Mouse (Mus musculus): Measurements from ENCODE around the gene Gm20388. TPM values are rescaled to one million over a fixed set of nuclear protein-coding genes. Genes with fewer than 3 reads are reported as not detected.
A peak's percentile ranks its signal among the peaks of the same experiment; 100 is the strongest.

Gm20388 gene
- polyA plus RNA-seq, 1 experiment from 2014 or later, result 3.6 TPM

DNA sequence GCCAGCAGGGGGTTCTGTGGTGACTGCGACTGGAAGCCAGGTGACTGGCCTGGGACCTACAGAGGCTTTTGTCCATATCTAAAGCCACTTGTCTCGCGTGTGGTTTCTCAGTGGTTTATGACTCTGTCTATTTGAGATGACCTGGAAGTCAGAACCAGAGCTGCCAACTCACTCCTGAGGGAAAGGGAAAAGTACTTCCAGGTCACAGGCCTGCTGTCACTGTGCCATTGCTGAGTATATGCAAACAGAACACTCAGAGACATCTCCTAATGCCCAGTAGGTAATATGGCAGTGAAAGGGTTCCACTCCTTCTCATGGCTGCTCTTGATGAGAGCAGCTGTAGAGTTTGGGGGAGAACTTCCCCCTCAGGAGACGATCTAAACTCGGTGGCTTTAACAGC, 2088.6 kb downstream of the Gm20388 start:
- no peak for DNase-seq (ENCODE audit: low spot score)
- Histone ChIP-seq H3K36me3 (replicated peaks) (peaks cover 99% of the 10 kb centered on the region), H3K27me3 (replicated peaks; ENCODE audit: low read depth, poor library complexity, severe bottlenecking) (no peaks in the 10 kb centered on the region), H3K9me3 (no peaks in the 10 kb centered on the region), H3K27ac (replicated peaks) (no peak overlapping the region), H3K4me3 (no peak overlapping the region), H3K4me1 (no peaks in the 10 kb centered on the region)
- 91% methylated on average over 5 of the region's 5 CpGs for WGBS

GRCm38 (mm10) chr8:122001339-122002115, 2090.9 kb downstream of the Gm20388 start:
- Histone ChIP-seq H3K4me1 (no peaks in the 10 kb centered on the region), H3K4me3 (no peak overlapping the region), H3K9me3 (no peaks in the 10 kb centered on the region), H3K36me3 (replicated peaks) (peaks cover 90% of the 10 kb centered on the region), H3K27ac (replicated peaks) (no peak overlapping the region), H3K27me3 (replicated peaks; ENCODE audit: low read depth, poor library complexity, severe bottlenecking) (no peaks in the 10 kb centered on the region)
- WGBS, result 91% methylated on average over 15 of the region's 15 CpGs
- DNase-seq (ENCODE audit: low spot score), result no peak

- WGBS, result 86% methylated on average over 8 of the region's 8 CpGs
- Histone ChIP-seq H3K36me3 (replicated peaks) (peaks cover 90% of the 10 kb centered on the region), H3K27me3 (replicated peaks; ENCODE audit: low read depth, poor library complexity, severe bottlenecking) (no peaks in the 10 kb centered on the region)
Observed at GRCm38 (mm10) chr8:122003646-122004045, 2093.0 kb downstream of the Gm20388 start.

GRCm38 (mm10) chr8:122004131-122004530, 2093.5 kb downstream of the Gm20388 start:
- Histone ChIP-seq H3K4me1 (no peaks in the 10 kb centered on the region), H3K27ac (replicated peaks) (no peak overlapping the region), H3K27me3 (replicated peaks; ENCODE audit: low read depth, poor library complexity, severe bottlenecking) (no peaks in the 10 kb centered on the region), H3K36me3 (replicated peaks) (peaks cover 90% of the 10 kb centered on the region), H3K4me3 (no peak overlapping the region), H3K9me3 (no peaks in the 10 kb centered on the region)
- DNase-seq (ENCODE audit: low spot score), result no peak
- WGBS, result 90% methylated on average over 5 of the region's 5 CpGs

More at GRCm38 (mm10) chr8:122003646-122004045, 2093.0 kb downstream of the Gm20388 start:
- Histone ChIP-seq H3K9me3 (no peaks in the 10 kb centered on the region), H3K4me3 (no peak overlapping the region), H3K27ac (replicated peaks) (no peak overlapping the region), H3K4me1 (no peaks in the 10 kb centered on the region)
- DNase-seq (ENCODE audit: low spot score), result no peak

DNA sequence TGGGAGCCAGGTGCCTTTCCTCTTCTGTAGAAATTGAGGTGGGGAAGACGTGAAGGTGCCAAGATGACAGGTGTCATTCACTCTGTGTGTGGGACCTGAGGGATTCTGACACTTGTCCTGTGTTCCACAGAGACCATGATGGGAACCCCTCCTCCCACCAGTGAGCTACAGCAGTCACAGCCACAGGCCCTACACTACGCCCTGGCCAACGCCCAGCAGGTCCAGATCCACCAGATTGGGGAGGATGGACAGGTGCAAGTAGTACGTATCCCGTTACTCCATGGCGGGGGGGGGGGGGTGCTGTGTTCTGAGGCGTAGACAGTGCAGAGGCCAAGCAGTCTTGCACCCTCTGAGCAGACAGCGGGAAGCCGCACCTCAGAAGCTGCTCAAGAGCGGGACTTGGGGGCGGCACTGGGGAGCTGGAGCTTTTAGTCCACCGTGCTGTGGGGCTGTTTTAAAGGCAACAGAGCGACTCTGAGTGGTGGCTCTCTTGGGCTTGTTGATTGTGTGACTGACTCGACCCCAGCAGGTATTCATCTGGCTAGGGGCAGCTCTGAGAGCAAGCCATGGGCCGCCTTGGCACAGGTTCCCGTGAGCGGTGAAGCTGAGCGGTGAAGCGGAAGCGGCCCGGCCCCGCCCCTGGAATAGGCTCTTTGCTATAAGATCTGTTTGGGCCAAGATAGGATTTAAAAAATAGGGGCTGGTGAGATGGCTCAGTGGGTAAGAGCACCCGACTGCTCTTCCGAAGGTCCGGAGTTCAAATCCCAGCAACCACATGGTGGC, 2095.0 kb downstream of the Gm20388 start:
- Histone ChIP-seq H3K36me3 (replicated peaks) (peaks cover 88% of the 10 kb centered on the region), H3K4me1 (no peaks in the 10 kb centered on the region)
- 89% methylated on average over 25 of the region's 25 CpGs for WGBS

DNA sequence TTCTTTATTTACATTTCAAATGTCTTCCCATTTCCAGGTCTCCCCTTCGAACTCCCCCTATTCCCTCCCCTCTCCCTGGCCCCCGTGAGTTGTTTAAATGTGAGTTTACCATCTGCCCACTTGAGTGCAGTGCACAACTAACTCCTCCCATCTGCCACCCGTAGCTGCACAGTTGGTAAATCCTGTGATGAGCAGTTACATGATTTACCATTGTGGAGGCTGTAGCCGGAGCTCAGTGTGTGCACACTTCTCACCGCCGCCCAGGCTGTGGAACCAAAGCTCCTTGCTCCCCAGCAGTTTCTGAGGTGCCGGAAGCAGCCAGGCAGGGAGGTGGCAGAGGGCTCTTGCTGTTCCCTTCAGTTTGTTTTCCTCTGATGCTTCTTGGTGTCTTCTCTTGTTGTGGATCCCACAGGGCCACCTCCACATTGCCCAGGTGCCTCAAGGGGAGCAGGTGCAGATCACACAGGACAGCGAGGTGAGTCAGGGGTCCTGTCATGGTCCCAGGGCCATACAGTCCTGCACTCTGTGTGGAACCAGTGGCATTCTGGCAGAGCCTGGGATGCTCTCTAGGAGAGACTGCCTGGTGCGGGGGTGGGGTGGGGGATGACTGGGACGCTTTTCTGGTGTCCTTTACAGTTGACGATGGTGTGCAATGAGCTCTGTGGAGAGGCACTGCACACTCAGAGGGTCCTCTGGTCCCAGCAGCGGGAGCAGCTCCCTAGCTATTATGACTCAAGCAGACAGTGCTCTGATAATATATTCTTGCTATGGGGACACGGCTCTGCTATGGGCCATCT, 2096.2 kb downstream of the Gm20388 start:
- Histone ChIP-seq H3K9me3 (no peaks in the 10 kb centered on the region), H3K36me3 (replicated peaks) (peaks cover 88% of the 10 kb centered on the region), H3K4me1 (no peaks in the 10 kb centered on the region), H3K27me3 (replicated peaks; ENCODE audit: low read depth, poor library complexity, severe bottlenecking) (no peaks in the 10 kb centered on the region), H3K4me3 (no peak overlapping the region), H3K27ac (replicated peaks) (no peak overlapping the region)
- DNase-seq (ENCODE audit: low spot score), result no peak
- WGBS, result 90% methylated on average over 13 of the region's 13 CpGs

More for the DNA sequence above, 2095.0 kb downstream of the Gm20388 start:
- Histone ChIP-seq H3K27ac (replicated peaks) (no peak overlapping the region), H3K27me3 (replicated peaks; ENCODE audit: low read depth, poor library complexity, severe bottlenecking) (no peaks in the 10 kb centered on the region), H3K4me3 (no peak overlapping the region), H3K9me3 (no peaks in the 10 kb centered on the region)
- DNase-seq (ENCODE audit: low spot score), result no peak

DNA sequence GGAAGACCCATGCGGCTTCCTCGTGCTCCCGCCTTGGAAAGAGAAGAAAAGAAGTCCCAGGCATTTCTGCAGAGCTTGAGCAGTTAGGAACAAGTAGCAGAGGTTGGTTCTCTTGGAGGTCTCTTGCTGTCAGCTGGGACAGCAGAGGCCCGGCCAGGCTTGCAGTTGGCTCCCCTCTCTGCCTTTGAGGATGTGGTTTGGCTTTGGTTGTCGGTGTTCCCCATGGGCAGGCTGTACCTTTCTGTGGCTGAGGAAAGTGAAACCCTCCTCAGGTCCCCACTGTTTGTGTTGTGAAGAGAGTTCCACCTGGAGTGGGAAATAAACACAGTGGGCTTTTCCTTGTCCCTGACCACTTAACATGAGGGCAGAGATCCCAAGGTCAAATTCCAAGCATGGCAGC, 2097.8 kb downstream of the Gm20388 start:
- Histone ChIP-seq H3K27me3 (replicated peaks; ENCODE audit: low read depth, poor library complexity, severe bottlenecking) (no peaks in the 10 kb centered on the region), H3K4me1 (peaks cover 4% of the 10 kb centered on the region; the same call in 1 of the 2 replicates), H3K9me3 (no peaks in the 10 kb centered on the region), H3K36me3 (replicated peaks) (peaks cover 88% of the 10 kb centered on the region), H3K4me3 (no peak overlapping the region), H3K27ac (replicated peaks) (no peak overlapping the region)
- DNase-seq (ENCODE audit: low spot score), result no peak
- WGBS, result 84% methylated on average over 5 of the region's 5 CpGs

DNA sequence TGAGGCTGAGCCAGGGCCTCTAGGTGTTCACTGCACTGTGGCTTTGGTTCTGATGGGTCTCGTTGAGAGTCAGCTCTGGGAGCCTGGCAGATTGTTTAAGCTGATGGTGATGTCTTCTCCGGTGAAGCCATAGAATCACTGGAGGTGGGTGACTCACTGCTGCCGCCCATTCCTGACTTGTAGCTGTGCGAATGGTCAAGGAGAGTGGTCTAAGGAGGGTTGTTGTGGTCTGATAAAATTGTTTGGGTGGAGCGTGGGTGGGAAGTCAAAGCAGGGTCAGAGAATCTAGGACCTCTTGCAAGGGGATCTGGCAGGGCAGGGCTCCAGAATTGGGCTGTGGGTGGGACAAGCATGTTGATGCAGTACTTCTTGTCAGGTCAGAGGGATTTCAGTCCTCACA, 2100.0 kb downstream of the Gm20388 start:
- H3K36me3 ChIP-seq (replicated peaks), result peaks cover 90% of the 10 kb centered on the region
- H3K27me3 ChIP-seq (replicated peaks; ENCODE audit: low read depth, poor library complexity, severe bottlenecking), result no peaks in the 10 kb centered on the region
- H3K9me3 ChIP-seq, result no peaks in the 10 kb centered on the region
- H3K4me1 ChIP-seq, result peaks cover 4% of the 10 kb centered on the region; the same call in 1 of the 2 replicates
- 93% methylated on average over 5 of the region's 5 CpGs for WGBS
- DNase-seq (ENCODE audit: low spot score), result no peak
- no peak overlapping the region for H3K27ac ChIP-seq (replicated peaks)
- no peak overlapping the region for H3K4me3 ChIP-seq

DNA sequence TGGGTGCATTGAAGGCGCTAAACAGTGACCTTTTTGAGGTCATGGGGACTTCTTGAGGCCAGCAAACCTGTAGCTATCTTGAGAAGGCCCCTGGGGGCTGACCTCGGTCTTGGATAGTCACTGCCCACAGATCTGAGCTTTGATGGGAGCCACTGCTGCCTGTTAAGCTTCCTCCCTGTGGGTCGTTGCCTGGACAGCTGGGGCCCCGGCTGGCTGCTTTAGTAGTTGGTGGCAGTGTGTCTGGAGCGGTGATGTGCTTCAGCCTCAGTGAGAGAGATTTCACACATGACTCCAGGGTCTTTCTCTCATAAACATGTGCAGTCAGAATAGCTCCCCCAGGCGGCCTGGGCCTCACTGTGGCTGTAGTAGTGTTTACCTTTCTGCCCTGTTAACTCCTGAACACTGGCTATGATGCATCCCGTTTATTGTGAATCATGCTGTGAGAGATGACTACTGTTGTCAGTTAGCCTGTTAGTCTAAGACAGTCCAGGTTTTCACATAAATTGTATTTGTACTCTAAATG, 2100.5 kb downstream of the Gm20388 start:
- WGBS, result 67% methylated on average over 7 of the region's 7 CpGs
- Histone ChIP-seq H3K27ac (replicated peaks) (no peak overlapping the region), H3K36me3 (replicated peaks) (peaks cover 90% of the 10 kb centered on the region), H3K4me1 (peaks cover 4% of the 10 kb centered on the region; the same call in 1 of the 2 replicates), H3K9me3 (no peaks in the 10 kb centered on the region), H3K27me3 (replicated peaks; ENCODE audit: low read depth, poor library complexity, severe bottlenecking) (no peaks in the 10 kb centered on the region), H3K4me3 (no peak overlapping the region)
- DNase-seq (ENCODE audit: low spot score), result no peak

DNA sequence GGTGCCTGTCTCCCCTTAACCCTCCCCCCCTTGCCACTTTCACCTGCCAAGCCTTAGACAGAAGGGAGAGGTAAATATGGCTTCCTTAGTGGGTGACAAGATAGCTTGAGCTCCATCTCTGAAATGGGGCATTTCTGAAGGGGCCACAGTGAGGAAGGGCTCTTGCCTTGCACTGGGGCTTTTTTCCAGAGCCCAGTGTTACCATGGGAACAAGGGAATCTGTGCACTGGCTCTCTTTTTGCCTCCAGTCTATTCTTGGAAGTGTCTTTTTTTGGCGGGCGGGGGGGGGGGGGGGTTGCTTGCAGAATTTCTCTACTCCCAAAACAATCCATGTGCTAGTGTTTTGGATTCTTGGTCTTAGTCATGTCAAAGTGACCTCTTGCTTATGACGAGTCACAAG, 2104.0 kb downstream of the Gm20388 start:
- Histone ChIP-seq H3K27me3 (replicated peaks; ENCODE audit: low read depth, poor library complexity, severe bottlenecking) (no peaks in the 10 kb centered on the region), H3K4me3 (no peak overlapping the region), H3K9me3 (no peaks in the 10 kb centered on the region), H3K4me1 (peaks cover 12% of the 10 kb centered on the region), H3K27ac (replicated peaks) (no peak overlapping the region), H3K36me3 (replicated peaks) (peaks cover 91% of the 10 kb centered on the region)
- DNase-seq (ENCODE audit: low spot score), result no peak
- WGBS, result 78% methylated on average over 3 of the region's 3 CpGs

- Histone ChIP-seq H3K9me3 (no peaks in the 10 kb centered on the region), H3K27me3 (replicated peaks; ENCODE audit: low read depth, poor library complexity, severe bottlenecking) (no peaks in the 10 kb centered on the region), H3K36me3 (replicated peaks) (peaks cover 93% of the 10 kb centered on the region), H3K27ac (replicated peaks) (0 out of 2 replicates have a peak overlapping the region, but pooled peaks have one; percentile 37), H3K4me3 (no peak overlapping the region), H3K4me1 (peaks cover 10% of the 10 kb centered on the region)
- DNase-seq (ENCODE audit: low spot score), result no peak
- WGBS, result 80% methylated on average over 22 of the region's 22 CpGs
Observed at GRCm38 (mm10) chr8:122018046-122018831, 2107.6 kb downstream of the Gm20388 start.

Measured in embryonic facial prominence, embryonic 10.5 days (tissue).